Mouse (Mus musculus): ENCODE results near the gene Tnfrsf11a. TPM values are rescaled to one million over a fixed set of nuclear protein-coding genes. Genes with fewer than 3 reads are reported as not detected.

The Tnfrsf11a gene
- polyA plus RNA-seq (2015; fragmentation: Nextera tagmentation; extraction: Ambion mirVana) = 0.55 and 1.1 TPM in 2 replicates

GRCm38 (mm10) chr1:105780457-105781364 lies at the start of gene Tnfrsf11a:
Gene Tnfrsf11a, plus strand, starts transcription at chr1:105780718.

Other genes with a start within 250 kb of the Tnfrsf11a start
- 5.5 and 9.8 TPM in 2 replicates for gene Pign, start 117.0 kb upstream of the Tnfrsf11a start, polyA plus RNA-seq (2015; fragmentation: Nextera tagmentation; extraction: Ambion mirVana)
- gene Relch, start 116.9 kb upstream of the Tnfrsf11a start, polyA plus RNA-seq (2015; fragmentation: Nextera tagmentation; extraction: Ambion mirVana) = 17.7 and 24.4 TPM in 2 replicates
- 0.96 and 1.8 TPM in 2 replicates for gene Zcchc2, start 209.7 kb downstream of the Tnfrsf11a start, polyA plus RNA-seq (2015; fragmentation: Nextera tagmentation; extraction: Ambion mirVana)

Measured in adrenal gland, postnatal 0 days (tissue).